Mouse (Mus musculus) frontal cortex, postnatal 14 days (tissue): Measurements from ENCODE around the gene Arl10.

Experiments
- DNase-seq, 2 experiments: peaks; one replicate each; pipeline ENCODE4 v3.0.0; 2022; ENCODE audit warnings: low spot score in 2 of 2

Gene Arl10

DNA sequence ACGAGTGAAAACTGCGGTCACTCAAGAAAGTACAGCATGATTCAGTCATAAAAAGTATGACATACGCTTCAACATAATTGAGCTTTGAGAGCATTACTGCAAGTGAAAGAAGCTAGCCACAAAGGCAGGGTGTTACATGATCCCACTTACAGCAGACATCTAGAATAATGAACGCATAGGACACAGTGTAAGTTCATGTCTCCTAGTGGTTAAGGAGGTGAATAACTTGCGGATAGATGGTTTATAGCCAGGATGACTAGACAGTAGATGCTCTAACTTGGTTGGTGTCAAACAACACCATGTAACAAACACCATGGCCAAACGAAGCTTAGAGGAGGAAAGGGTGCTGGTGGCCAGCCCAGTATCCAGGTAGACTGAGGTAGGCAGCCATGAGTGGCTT lies 42.2 kb downstream of the Arl10 start:
- DNase-seq: no peak

DNA sequence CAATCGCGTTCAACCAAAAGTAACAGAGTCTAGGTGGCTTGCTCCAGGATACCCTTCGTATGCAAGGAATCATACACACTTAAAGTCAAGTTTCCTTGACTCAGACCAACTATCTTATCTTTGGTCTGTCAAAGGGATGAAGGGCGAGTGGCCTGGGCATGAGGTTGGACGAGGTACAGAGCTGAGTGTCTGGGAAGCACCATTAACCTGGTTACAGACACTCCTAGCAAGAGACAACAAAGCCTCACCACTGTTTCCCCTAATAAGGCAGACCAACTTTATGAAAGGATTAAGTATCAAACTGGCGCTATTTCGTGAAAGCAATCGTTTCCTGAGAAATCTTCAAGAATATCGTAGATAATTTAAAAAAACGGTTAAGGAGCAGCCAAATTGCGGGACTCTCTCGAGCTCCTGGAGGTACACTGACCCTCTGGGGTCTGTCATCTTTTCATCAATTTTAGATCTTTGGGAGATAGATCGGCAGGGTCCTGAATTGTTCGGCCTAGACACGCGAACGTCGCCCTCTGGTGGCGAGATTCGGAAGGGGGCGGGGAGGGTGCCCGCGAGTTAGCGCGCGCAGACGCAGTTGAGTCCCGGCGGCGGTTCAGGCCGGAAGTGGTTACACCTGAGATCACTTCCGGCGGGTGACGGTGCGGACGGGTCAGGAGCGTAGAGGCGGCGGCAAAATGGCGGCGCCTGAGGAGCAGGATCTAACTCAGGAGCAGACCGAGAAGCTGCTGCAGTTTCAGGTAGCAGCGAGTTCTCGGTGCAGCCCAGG lies 46.5 kb downstream of the Arl10 start, which contains the start of gene Faf2:
Gene Faf2, plus strand, starts transcription at position 630 of the 778 bp plus-strand sequence.
- DNase-seq: peak; percentile 95 to 99

DNA sequence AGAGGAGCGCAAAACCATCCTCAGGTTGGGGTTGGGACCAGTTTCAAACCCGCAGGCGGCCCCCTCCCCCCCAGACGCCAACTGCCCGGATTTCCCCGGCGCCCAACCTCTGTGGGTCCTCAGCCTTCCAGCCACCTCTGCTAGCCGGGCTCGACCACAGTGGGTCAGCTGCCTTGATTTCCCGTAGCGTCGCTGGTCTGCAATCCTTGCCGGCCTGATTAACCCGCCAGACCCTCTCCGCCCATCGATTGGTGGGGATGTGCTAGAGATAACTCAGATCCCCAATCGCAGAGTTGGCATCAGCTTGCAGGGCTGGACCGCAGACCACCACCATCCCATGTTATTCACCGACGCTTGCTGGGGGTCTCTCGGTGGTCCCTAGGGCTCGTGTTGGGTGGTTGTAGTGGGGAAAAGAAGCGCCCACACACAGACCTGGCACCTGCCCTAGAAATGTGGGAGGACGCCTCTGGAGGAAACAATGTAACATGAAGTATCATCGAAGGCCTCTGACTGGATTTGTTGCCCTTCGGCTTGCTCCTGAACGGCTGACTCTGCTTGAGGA lies 47.2 kb downstream of the Arl10 start:
- DNase-seq: no peak

DNA sequence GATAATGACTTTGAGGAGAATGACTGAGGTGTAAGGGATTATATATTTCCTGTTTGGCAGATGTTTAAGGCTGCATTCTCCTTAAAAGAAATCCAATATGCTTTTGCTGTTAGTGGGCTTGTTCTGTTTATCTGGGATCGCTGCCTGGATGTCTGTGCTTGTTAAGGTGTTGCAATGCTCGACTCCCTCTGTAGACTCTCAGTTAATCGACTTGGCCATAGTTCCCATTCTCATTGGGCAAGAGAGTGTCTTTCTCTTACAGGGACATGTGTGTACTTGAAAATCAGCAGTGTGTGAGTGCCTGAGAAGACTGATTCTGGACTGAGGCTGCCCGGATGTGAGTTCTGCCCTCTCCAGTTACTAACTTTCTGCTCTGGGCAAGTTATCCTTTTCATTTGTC lies 54.3 kb downstream of the Arl10 start:
- DNase-seq: no peak
